Mouse (Mus musculus): ENCODE measurements around the gene Vwf. TPM values are rescaled to one million over a fixed set of nuclear protein-coding genes. Genes with fewer than 3 reads are reported as not detected.

The Vwf gene
- polyA plus RNA-seq, 1 experiment from 2014 or later, result 12.0 TPM

GRCm38 (mm10) chr6:125577301-125577700, 30.7 kb downstream of the Vwf start:
- peak overlapping the region; percentile 56 for H3K27ac ChIP-seq

GRCm38 (mm10) chr6:125577882-125578646, 31.5 kb downstream of the Vwf start:
- WGBS, result 50% methylated on average over 11 of the region's 11 CpGs
- H3K9ac ChIP-seq, result no peak overlapping the region
- H3K36me3 ChIP-seq, result no peaks in the 10 kb centered on the region
- H3K4me1 ChIP-seq (replicated peaks), result peaks cover 11% of the 10 kb centered on the region
- H3K27me3 ChIP-seq (replicated peaks), result no peaks in the 10 kb centered on the region
- H3K4me2 ChIP-seq (replicated peaks), result no peak overlapping the region
- peak; percentile 36; the same call in 1 of the 2 replicates for ATAC-seq
- H3K27ac ChIP-seq, result peak overlapping the region; percentile 64
- H3K9me3 ChIP-seq, result no peaks in the 10 kb centered on the region
- H3K4me3 ChIP-seq (replicated peaks), result no peak overlapping the region

More at GRCm38 (mm10) chr6:125577301-125577700, 30.7 kb downstream of the Vwf start:
- no peaks in the 10 kb centered on the region for H3K27me3 ChIP-seq (replicated peaks)
- H3K4me2 ChIP-seq (replicated peaks), result no peak overlapping the region
- no peak overlapping the region for H3K4me3 ChIP-seq (replicated peaks)
- no peak overlapping the region for H3K9ac ChIP-seq
- WGBS, result 67% methylated on average over 9 of the region's 9 CpGs
- no peak for ATAC-seq
- H3K36me3 ChIP-seq, result no peaks in the 10 kb centered on the region
- H3K4me1 ChIP-seq (replicated peaks), result peaks cover 17% of the 10 kb centered on the region
- H3K9me3 ChIP-seq, result no peaks in the 10 kb centered on the region

- Histone ChIP-seq H3K9ac (no peak overlapping the region), H3K4me1 (replicated peaks) (peaks cover 10% of the 10 kb centered on the region), H3K36me3 (no peaks in the 10 kb centered on the region), H3K27ac (peak overlapping the region; percentile 64), H3K4me3 (replicated peaks) (no peak overlapping the region), H3K4me2 (replicated peaks) (no peak overlapping the region), H3K9me3 (no peaks in the 10 kb centered on the region), H3K27me3 (replicated peaks) (no peaks in the 10 kb centered on the region)
- no peak for ATAC-seq
- 76% methylated on average over 7 of the region's 7 CpGs for WGBS
Observed at GRCm38 (mm10) chr6:125578647-125579011, 32.1 kb downstream of the Vwf start.

GRCm38 (mm10) chr6:125579864-125580263, 33.3 kb downstream of the Vwf start:
- Histone ChIP-seq H3K36me3 (no peaks in the 10 kb centered on the region), H3K4me2 (replicated peaks) (no peak overlapping the region), H3K9ac (no peak overlapping the region), H3K4me3 (replicated peaks) (no peak overlapping the region), H3K27me3 (replicated peaks) (no peaks in the 10 kb centered on the region), H3K9me3 (no peaks in the 10 kb centered on the region), H3K4me1 (replicated peaks) (peaks cover 9% of the 10 kb centered on the region; the same call in 1 of the 2 replicates), H3K27ac (no peak overlapping the region)
- WGBS, result 84% methylated on average over 2 of the region's 2 CpGs
- ATAC-seq, result no peak

GRCm38 (mm10) chr6:125583666-125584065, 37.1 kb downstream of the Vwf start:
- no peaks in the 10 kb centered on the region for H3K36me3 ChIP-seq
- no peaks in the 10 kb centered on the region for H3K9me3 ChIP-seq
- no peak overlapping the region for H3K4me2 ChIP-seq (replicated peaks)
- peaks cover 7% of the 10 kb centered on the region for H3K4me1 ChIP-seq (replicated peaks)
- no peak overlapping the region for H3K9ac ChIP-seq
- H3K4me3 ChIP-seq (replicated peaks), result no peak overlapping the region
- no peak overlapping the region for H3K27ac ChIP-seq
- no peak for ATAC-seq
- no peaks in the 10 kb centered on the region for H3K27me3 ChIP-seq (replicated peaks)
- 88% methylated on average over 6 of the region's 6 CpGs for WGBS

GRCm38 (mm10) chr6:125584266-125584665, 37.7 kb downstream of the Vwf start:
- peak; percentile 32; the same call in 1 of the 2 replicates for ATAC-seq
- Histone ChIP-seq H3K9me3 (no peaks in the 10 kb centered on the region), H3K4me3 (replicated peaks) (no peak overlapping the region), H3K36me3 (no peaks in the 10 kb centered on the region), H3K4me1 (replicated peaks) (peaks cover 7% of the 10 kb centered on the region), H3K27me3 (replicated peaks) (no peaks in the 10 kb centered on the region), H3K27ac (no peak overlapping the region), H3K4me2 (replicated peaks) (no peak overlapping the region), H3K9ac (no peak overlapping the region)
- WGBS, result 91% methylated on average over 15 of the region's 15 CpGs

- no peak for ATAC-seq
- Histone ChIP-seq H3K27ac (no peak overlapping the region), H3K9ac (no peak overlapping the region), H3K4me3 (replicated peaks) (no peak overlapping the region), H3K36me3 (no peaks in the 10 kb centered on the region), H3K4me2 (replicated peaks) (no peak overlapping the region), H3K4me1 (replicated peaks) (peaks cover 7% of the 10 kb centered on the region), H3K27me3 (replicated peaks) (no peaks in the 10 kb centered on the region), H3K9me3 (no peaks in the 10 kb centered on the region)
- WGBS, result 43% methylated on average over 3 of the region's 3 CpGs
Observed at GRCm38 (mm10) chr6:125585579-125585978, 39.0 kb downstream of the Vwf start.

- no peak for ATAC-seq
- WGBS, result 84% methylated on average over 4 of the region's 4 CpGs
- H3K27ac ChIP-seq, result no peak overlapping the region
Observed at GRCm38 (mm10) chr6:125586042-125586566, 39.5 kb downstream of the Vwf start.

GRCm38 (mm10) chr6:125588241-125588640, 41.7 kb downstream of the Vwf start:
- Histone ChIP-seq H3K4me3 (replicated peaks) (no peak overlapping the region), H3K36me3 (no peaks in the 10 kb centered on the region), H3K9me3 (no peaks in the 10 kb centered on the region), H3K27ac (no peak overlapping the region), H3K9ac (no peak overlapping the region), H3K4me1 (replicated peaks) (peaks cover 12% of the 10 kb centered on the region), H3K27me3 (replicated peaks) (no peaks in the 10 kb centered on the region), H3K4me2 (replicated peaks) (no peak overlapping the region)
- WGBS, result 92% methylated on average over 12 of the region's 12 CpGs
- no peak for ATAC-seq

More at GRCm38 (mm10) chr6:125586042-125586566, 39.5 kb downstream of the Vwf start:
- Histone ChIP-seq H3K36me3 (no peaks in the 10 kb centered on the region), H3K27me3 (replicated peaks) (no peaks in the 10 kb centered on the region), H3K4me1 (replicated peaks) (peaks cover 7% of the 10 kb centered on the region), H3K9me3 (no peaks in the 10 kb centered on the region), H3K4me2 (replicated peaks) (no peak overlapping the region), H3K9ac (no peak overlapping the region), H3K4me3 (replicated peaks) (no peak overlapping the region)

GRCm38 (mm10) chr6:125589075-125589474, 42.5 kb downstream of the Vwf start:
- ATAC-seq, result no peak
- H3K36me3 ChIP-seq, result no peaks in the 10 kb centered on the region
- no peak overlapping the region for H3K4me2 ChIP-seq (replicated peaks)
- H3K4me3 ChIP-seq (replicated peaks), result no peak overlapping the region
- peaks cover 10% of the 10 kb centered on the region for H3K4me1 ChIP-seq (replicated peaks)
- H3K9me3 ChIP-seq, result no peaks in the 10 kb centered on the region
- H3K9ac ChIP-seq, result no peak overlapping the region
- 76% methylated on average over 8 of the region's 8 CpGs for WGBS
- H3K27me3 ChIP-seq (replicated peaks), result no peaks in the 10 kb centered on the region
- no peak overlapping the region for H3K27ac ChIP-seq

- no peaks in the 10 kb centered on the region for H3K9me3 ChIP-seq
- H3K36me3 ChIP-seq, result no peaks in the 10 kb centered on the region
- no peak overlapping the region for H3K4me2 ChIP-seq (replicated peaks)
- peaks cover 17% of the 10 kb centered on the region for H3K4me1 ChIP-seq (replicated peaks)
- no peak overlapping the region for H3K4me3 ChIP-seq (replicated peaks)
- WGBS, result 87% methylated on average over 7 of the region's 7 CpGs
- no peaks in the 10 kb centered on the region for H3K27me3 ChIP-seq (replicated peaks)
- ATAC-seq, result no peak
- H3K27ac ChIP-seq, result no peak overlapping the region
- no peak overlapping the region for H3K9ac ChIP-seq
Observed at GRCm38 (mm10) chr6:125590056-125590455, 43.5 kb downstream of the Vwf start.

- H3K27ac ChIP-seq, result no peak overlapping the region
- peaks cover 18% of the 10 kb centered on the region for H3K4me1 ChIP-seq (replicated peaks)
Observed at GRCm38 (mm10) chr6:125590471-125590870, 43.9 kb downstream of the Vwf start.

More at GRCm38 (mm10) chr6:125590471-125590870, 43.9 kb downstream of the Vwf start:
- no peak for ATAC-seq
- Histone ChIP-seq H3K27me3 (replicated peaks) (no peaks in the 10 kb centered on the region), H3K36me3 (no peaks in the 10 kb centered on the region), H3K4me2 (replicated peaks) (no peak overlapping the region), H3K9ac (no peak overlapping the region), H3K9me3 (no peaks in the 10 kb centered on the region), H3K4me3 (replicated peaks) (no peak overlapping the region)
- 74% methylated on average over 8 of the region's 8 CpGs for WGBS
